Mouse (Mus musculus): ENCODE results near the gene Fam186a. TPM values are rescaled to one million over a fixed set of nuclear protein-coding genes. Genes with fewer than 3 reads are reported as not detected.
A peak's percentile ranks its signal among the peaks of the same experiment; 100 is the strongest.
"Not testable (repeated sequence)": the region's sequence is repeated elsewhere in the genome, so short reads cannot be mapped to it uniquely, and the experiment has no call there.

Fam186a gene
- polyA plus RNA-seq, 1 experiment from 2014 or later, result not detected

DNA sequence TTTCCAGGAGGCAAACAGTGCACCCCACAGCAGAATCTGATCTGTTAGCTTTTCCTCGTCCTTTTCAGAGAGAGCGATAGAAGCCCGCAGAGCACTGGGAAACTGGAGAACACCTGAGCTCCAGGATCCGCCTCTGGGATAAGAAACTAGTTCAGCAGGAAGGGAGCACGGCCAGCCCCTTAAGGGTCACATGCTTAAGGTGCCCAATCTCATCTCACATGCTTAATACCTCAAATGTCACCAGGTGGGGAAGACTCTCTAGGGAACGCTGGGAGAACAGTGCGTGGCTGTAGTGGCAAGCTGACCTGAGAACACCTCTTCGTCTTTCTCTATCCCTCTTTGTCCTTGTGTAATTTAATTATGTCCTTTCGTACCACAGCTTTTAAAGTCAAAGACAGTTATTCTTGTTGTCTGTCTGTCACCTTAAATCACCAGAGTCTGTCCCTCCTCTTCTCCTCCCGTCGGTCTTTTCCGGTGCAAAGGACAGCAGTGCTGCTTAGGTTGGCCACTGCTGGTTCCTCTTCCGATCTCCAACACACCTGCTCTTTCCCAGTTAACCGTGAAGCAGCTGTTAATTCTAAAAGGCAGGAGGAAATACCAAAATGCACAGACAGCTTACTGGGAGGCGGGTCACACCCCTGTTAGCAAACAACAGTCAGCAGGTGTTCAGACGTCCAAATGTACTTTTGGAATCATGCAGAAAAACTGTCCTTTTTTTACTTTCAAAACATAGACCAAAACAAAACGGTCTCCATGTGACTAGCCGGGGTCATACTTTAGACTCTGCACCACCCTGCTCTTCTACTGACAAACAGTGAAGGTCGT is 76.2 kb downstream of the Fam186a start:
- H3K4me1 ChIP-seq (replicated peaks), result peaks cover 11% of the 10 kb centered on the region
- H3K9me3 ChIP-seq, result no peaks in the 10 kb centered on the region
- no peaks in the 10 kb centered on the region for H3K27me3 ChIP-seq
- no peak overlapping the region for H3K4me3 ChIP-seq
- no peak for ATAC-seq (ENCODE audit: low read depth)
- H3K9ac ChIP-seq, result no peak overlapping the region
- 49% methylated on average over 19 of the region's 19 CpGs for WGBS
- H3K36me3 ChIP-seq, result no peaks in the 10 kb centered on the region
- no peak overlapping the region for H3K27ac ChIP-seq (replicated peaks)
- H3K4me2 ChIP-seq, result no peak overlapping the region

DNA sequence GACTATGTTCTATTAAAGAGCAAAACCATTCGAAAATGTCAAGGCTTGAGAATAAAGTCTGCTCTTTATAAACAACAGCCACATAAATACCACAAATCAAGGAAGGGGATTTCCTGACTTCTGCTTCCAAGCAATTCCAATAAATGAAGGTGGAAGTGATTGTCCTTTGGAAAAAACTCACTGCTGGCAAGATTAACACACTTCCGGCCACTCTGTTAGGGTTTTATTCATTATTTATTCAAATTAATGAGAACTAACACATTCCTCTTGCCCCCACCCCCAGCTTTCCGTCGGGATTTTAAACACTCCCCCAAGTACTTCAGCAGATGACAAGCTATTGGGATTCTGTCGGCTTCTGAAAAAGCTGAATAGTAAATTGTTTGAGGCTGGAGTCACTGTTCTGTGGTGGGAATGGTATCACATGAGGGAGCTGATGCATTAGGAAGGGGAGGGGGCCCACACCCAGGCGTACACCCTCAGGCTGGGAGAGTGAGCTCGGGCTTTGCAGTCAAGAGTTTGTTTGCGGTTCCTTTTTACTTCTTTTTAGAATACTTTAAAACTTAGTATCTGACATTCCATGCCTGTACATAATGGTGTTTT is 77.5 kb downstream of the Fam186a start:
- Histone ChIP-seq H3K4me2 (no peak overlapping the region), H3K4me1 (replicated peaks) (peaks cover 11% of the 10 kb centered on the region), H3K9ac (no peak overlapping the region), H3K27me3 (no peaks in the 10 kb centered on the region), H3K9me3 (no peaks in the 10 kb centered on the region), H3K27ac (replicated peaks) (no peak overlapping the region), H3K36me3 (no peaks in the 10 kb centered on the region), H3K4me3 (no peak overlapping the region)
- ATAC-seq (ENCODE audit: low read depth), result no peak
- 49% methylated on average over 8 of the region's 8 CpGs for WGBS

DNA sequence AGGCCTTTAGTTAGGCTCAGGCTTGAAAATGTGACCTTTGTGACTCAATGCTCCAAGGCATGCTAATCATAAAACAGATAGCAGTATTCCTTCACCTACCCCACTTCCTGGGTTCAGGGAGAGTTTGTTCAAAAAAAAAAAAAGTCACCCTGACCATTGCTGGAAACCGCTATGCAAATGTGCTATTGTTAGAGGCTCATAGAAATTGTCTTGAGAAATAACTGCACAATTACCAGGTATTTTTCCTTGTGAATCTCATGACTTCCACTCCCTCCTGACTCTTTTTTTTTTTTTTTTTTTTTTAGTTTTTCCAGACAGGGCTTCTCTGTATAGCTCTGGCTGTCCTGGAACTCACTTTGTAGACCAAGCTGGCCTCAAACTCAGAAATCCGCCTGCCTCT is 79.7 kb downstream of the Fam186a start:
- H3K36me3 ChIP-seq; H3K9ac ChIP-seq; ATAC-seq (ENCODE audit: low read depth); H3K27ac ChIP-seq (replicated peaks); H3K4me3 ChIP-seq; H3K9me3 ChIP-seq; H3K4me2 ChIP-seq; H3K27me3 ChIP-seq: not testable (repeated sequence)
- peaks cover 11% of the 10 kb centered on the region for H3K4me1 ChIP-seq (replicated peaks)
- 95% methylated on average over 2 of the region's 2 CpGs for WGBS

DNA sequence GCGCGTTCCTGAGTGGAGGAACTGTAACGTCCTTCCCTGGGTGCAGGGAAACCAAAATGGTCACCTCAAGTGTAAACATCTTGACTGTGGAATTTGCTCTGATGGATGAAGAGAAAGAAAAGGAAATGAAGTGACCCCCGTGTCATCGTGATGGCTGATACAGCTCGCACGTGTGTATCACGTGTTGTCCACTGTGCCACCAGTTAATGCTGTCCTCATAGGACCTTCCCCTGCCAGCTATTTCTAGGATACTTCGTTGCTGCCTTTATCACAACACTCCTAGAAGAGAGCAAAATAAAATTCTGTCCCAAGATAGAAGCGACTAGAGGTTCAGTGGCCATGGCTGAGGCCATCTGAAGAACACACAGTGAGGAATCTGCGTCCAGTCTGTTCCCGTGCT is 82.8 kb downstream of the Fam186a start:
- 92% methylated on average over 12 of the region's 12 CpGs for WGBS
- Histone ChIP-seq H3K27ac (replicated peaks) (no peak overlapping the region), H3K9ac (no peak overlapping the region)

DNA sequence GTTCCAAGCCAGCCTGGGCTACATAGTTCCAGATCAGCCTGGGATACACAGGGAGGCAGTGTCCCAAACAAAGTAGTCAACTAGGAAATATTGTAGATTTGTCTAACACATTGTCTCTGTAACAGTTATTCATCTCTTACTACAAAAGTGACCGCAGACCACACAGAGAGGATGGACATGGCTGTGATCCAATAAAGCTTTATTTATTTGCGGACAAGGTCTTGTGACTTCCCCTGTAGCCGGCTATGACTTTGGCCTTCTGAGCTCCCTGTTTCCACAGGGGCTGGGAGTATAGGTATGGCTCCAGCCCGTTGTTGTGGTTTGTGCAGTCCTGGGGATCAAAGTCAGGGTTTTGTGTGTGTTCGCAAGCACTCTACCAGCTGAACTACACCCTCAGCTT is 88.3 kb downstream of the Fam186a start:
- H3K36me3 ChIP-seq, result no peaks in the 10 kb centered on the region
- H3K4me2 ChIP-seq, result no peak overlapping the region
- no peak overlapping the region for H3K9ac ChIP-seq
- no peaks in the 10 kb centered on the region for H3K9me3 ChIP-seq
- no peak overlapping the region for H3K4me3 ChIP-seq
- WGBS, result 92% methylated on average over 5 of the region's 5 CpGs
- H3K4me1 ChIP-seq (replicated peaks), result peaks cover 15% of the 10 kb centered on the region
- H3K27me3 ChIP-seq, result no peaks in the 10 kb centered on the region
- ATAC-seq (ENCODE audit: low read depth), result no peak
- H3K27ac ChIP-seq (replicated peaks), result no peak overlapping the region

More for the DNA sequence above, 82.8 kb downstream of the Fam186a start:
- Histone ChIP-seq H3K4me3 (no peak overlapping the region), H3K27me3 (no peaks in the 10 kb centered on the region), H3K4me2 (no peak overlapping the region), H3K36me3 (no peaks in the 10 kb centered on the region), H3K4me1 (replicated peaks) (no peaks in the 10 kb centered on the region), H3K9me3 (no peaks in the 10 kb centered on the region)
- ATAC-seq (ENCODE audit: low read depth), result no peak

DNA sequence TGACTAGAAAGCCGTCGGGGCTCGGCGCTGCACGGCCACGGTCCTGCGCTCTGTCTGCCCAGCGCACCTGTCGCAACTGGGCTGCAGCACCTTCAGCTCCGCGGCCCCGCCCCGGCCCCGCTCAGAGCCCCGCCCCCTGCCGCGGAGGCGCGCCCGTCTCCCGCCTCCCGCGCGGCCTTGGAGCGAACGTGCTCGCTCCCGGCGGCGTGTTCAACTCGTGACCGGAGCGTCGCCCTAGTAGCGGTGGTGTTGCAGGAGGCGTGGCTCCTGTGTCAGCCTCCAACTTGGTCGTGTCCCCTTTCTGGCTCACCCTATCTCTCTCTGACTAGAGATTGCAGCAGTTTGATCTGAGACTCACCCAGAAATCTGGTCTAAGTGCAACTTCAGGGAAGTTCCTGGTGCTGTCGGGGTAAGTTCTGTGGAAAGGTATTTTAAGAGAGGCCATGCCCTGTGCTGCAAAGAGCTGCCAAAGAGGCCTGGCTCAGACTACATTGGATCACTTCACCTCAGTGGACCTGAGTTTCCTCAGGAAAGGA is 91.5 kb downstream of the Fam186a start, which contains the start of gene Lima1:
Gene Lima1 (minus strand): TSS at position 123 of the 536 bp plus-strand sequence.
- Histone ChIP-seq H3K9ac (peak within 1 kb of the TSS; percentile 80), H3K27ac (replicated peaks) (no peak within 1 kb of the TSS), H3K27me3 (no peaks in the 10 kb centered on the region), H3K9me3 (no peaks in the 10 kb centered on the region), H3K4me3 (peak within 1 kb of the TSS; percentile 82), H3K4me1 (replicated peaks) (peaks cover 15% of the 10 kb centered on the region), H3K4me2 (peak within 1 kb of the TSS; percentile 95), H3K36me3 (no peaks in the 10 kb centered on the region)
- under 1% methylated on average over 31 of the region's 38 CpGs for WGBS
- ATAC-seq (ENCODE audit: low read depth), result peak; percentile 95

DNA sequence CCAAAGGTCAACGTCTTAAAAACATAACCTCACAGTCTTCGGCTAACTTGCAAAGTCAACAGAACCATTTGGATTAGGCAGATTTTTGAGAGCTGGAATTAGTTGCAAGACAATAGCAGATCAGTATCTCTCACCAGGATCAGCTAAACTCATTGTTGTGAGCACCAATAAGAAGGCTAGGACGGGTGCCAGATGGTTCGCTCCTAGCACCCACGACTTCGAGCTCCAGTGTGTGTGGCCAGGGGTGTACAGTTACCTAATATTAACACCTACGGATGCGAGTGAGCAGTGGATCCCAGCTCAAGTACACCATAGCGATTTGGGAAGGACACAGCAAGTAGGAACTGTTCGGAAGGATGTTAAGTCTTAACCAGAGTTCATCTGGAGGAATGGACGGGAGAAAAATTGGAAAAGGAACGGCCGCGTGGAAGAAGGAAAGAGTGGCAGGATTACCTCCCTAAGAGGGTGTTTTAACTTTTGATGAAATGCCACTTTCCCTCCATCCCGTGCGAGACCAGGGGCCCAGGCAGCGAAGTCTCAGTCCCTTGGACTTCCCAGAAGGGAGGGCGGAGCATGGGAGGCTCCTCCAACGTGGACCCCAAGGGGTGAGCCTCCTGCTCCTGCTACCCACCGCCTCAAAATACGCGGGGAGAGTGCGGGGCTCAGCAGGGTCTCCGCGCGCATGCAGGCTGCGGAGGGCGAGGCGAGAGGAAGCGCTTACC is 92.1 kb downstream of the Fam186a start:
- peak; percentile 37 for ATAC-seq (ENCODE audit: low read depth)
- H3K27ac ChIP-seq (replicated peaks), result no peak overlapping the region
- peak overlapping the region; percentile 82 for H3K4me3 ChIP-seq
- H3K27me3 ChIP-seq, result no peaks in the 10 kb centered on the region
- WGBS, result 7% methylated on average over 30 of the region's 30 CpGs
- no peaks in the 10 kb centered on the region for H3K9me3 ChIP-seq
- peaks cover 15% of the 10 kb centered on the region for H3K4me1 ChIP-seq (replicated peaks)
- H3K36me3 ChIP-seq, result no peaks in the 10 kb centered on the region
- H3K4me2 ChIP-seq, result peak overlapping the region; percentile 95
- H3K9ac ChIP-seq, result peak overlapping the region; percentile 80

DNA sequence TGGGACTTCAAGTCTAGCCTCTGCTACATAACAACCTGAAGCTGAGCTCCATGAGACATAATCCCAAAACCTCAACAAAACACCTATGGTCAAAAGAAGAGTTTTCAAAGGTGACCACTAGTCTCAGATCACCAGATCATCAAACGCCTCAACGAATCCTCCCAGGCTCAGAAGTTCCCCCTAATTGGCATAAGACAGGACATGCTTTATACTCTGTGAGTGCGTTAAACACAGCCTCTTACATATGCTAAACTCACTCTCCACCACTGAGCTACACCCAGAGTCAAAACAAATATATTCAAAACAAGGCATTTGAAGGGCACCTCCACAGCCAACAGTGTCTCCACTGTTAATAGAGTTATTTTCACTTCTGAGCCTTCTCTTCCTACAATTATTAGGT is 94.3 kb downstream of the Fam186a start:
- H3K4me1 ChIP-seq (replicated peaks), result peaks cover 15% of the 10 kb centered on the region
- no peak overlapping the region for H3K9ac ChIP-seq
- ATAC-seq (ENCODE audit: low read depth), result no peak
- H3K27ac ChIP-seq (replicated peaks), result no peak overlapping the region
- H3K4me2 ChIP-seq, result no peak overlapping the region
- no peak overlapping the region for H3K4me3 ChIP-seq
- H3K9me3 ChIP-seq, result no peaks in the 10 kb centered on the region
- no peaks in the 10 kb centered on the region for H3K27me3 ChIP-seq
- no peaks in the 10 kb centered on the region for H3K36me3 ChIP-seq
- WGBS, result 74% methylated on average over 3 of the region's 3 CpGs

Other genes with a start within 250 kb of the Fam186a start
- gene Gpd1, start 249.5 kb downstream of the Fam186a start, polyA plus RNA-seq (2015; fragmentation: Nextera tagmentation; extraction: Ambion mirVana), result 1.6 and 1.8 TPM in 2 replicates
- gene Cox14, start 241.4 kb downstream of the Fam186a start, polyA plus RNA-seq (2015; fragmentation: Nextera tagmentation; extraction: Ambion mirVana), result 170 and 181 TPM in 2 replicates
- 77.2 and 77.6 TPM in 2 replicates for gene Cers5, start 194.2 kb downstream of the Fam186a start, polyA plus RNA-seq (2015; fragmentation: Nextera tagmentation; extraction: Ambion mirVana)
- 28.4 and 35.5 TPM in 2 replicates for gene Lima1, start 91.6 kb downstream of the Fam186a start, polyA plus RNA-seq (2015; fragmentation: Nextera tagmentation; extraction: Ambion mirVana)
- gene Larp4, start 3.0 kb upstream of the Fam186a start, polyA plus RNA-seq (2015; fragmentation: Nextera tagmentation; extraction: Ambion mirVana), result 21.9 and 26.0 TPM in 2 replicates
- 18.4 and 18.5 TPM in 2 replicates for gene Dip2b, start 71.6 kb upstream of the Fam186a start, polyA plus RNA-seq (2015; fragmentation: Nextera tagmentation; extraction: Ambion mirVana)